Mouse (Mus musculus) frontal cortex, postnatal 25 days (tissue): Measurements from ENCODE around the gene Snx10.

Experiments
- DNase-seq, 2 experiments: peaks; one replicate each; pipeline ENCODE4 v3.0.0; 2022; ENCODE audit warnings: low spot score in 2 of 2

Gene Snx10

GRCm38 (mm10) chr6:51636019-51636568 is 112.4 kb downstream of the Snx10 start:
- no peak for DNase-seq
